Mouse (Mus musculus): Measurements from ENCODE around the gene Slc9a8.

GRCm38 (mm10) chr2:167503896-167504349 is 82.4 kb downstream of the Slc9a8 start:
- TF ChIP-seq EP300 (IDR thresholded peaks at IDR 0.05): no peak
- TF ChIP-seq CTCF (IDR thresholded peaks at IDR 0.05): no peak
